Mouse (Mus musculus) spleen, adult 2 months (tissue): ENCODE measurements around the gene Arid4a. TPM values are rescaled to one million over a fixed set of nuclear protein-coding genes. Genes with fewer than 3 reads are reported as not detected.
A peak's percentile ranks its signal among the peaks of the same experiment; 100 is the strongest.

ENCODE experiments used
- DNase-seq, 2 experiments: peaks; one replicate each; pipeline versions ENCODE4 v3.0.0 to v3.0.0-alpha.2; 2012 to 2021; ENCODE audit warnings: low spot score in 2 of 2, low read depth in 1 of 2
- H3K27ac ChIP-seq: fragments of 200-500 bp; 2 replicates; pipeline ENCODE4 v1.5.1; 2012; ENCODE audit warnings: low read length, inconsistent platforms; ENCODE audit not compliant: insufficient read depth
- H3K27me3 ChIP-seq: fragments of 200-500 bp; 2 replicates; pipeline ENCODE4 v1.6.1; 2012; ENCODE audit warnings: mild to moderate bottlenecking, moderate library complexity, low read length, inconsistent platforms; ENCODE audit not compliant: control insufficient read depth, insufficient read depth
- H3K36me3 ChIP-seq: fragments of 200-500 bp; 2 replicates; pipeline ENCODE4 v1.6.1; 2012; ENCODE audit warnings: mild to moderate bottlenecking, low read length, inconsistent platforms; ENCODE audit not compliant: control insufficient read depth, insufficient read depth
- H3K4me1 ChIP-seq: fragments of 200-500 bp; 2 replicates; pipeline ENCODE4 v1.6.1; 2011; ENCODE audit warnings: inconsistent platforms; ENCODE audit not compliant: control insufficient read depth, insufficient read depth, insufficient read length
- H3K4me3 ChIP-seq: fragments of 200-500 bp; 2 replicates; pipeline ENCODE4 v1.5.1; 2011; ENCODE audit warnings: mild to moderate bottlenecking, inconsistent platforms; ENCODE audit not compliant: insufficient read depth, insufficient read length; ENCODE audit errors: extremely low read depth
- CTCF ChIP-seq: fragments of 200-500 bp; IDR thresholded peaks from 2 replicates; pipeline ENCODE4 v1.5.1; 2011; ENCODE audit warnings: mild to moderate bottlenecking, inconsistent platforms; ENCODE audit not compliant: insufficient read depth, insufficient read length, insufficient replicate concordance; ENCODE audit errors: extremely low read depth
- POLR2A ChIP-seq: fragments of 200-500 bp; IDR thresholded peaks from 2 replicates; pipeline ENCODE4 v1.6.1; 2011; ENCODE audit warnings: low read depth, low read length, inconsistent platforms
- WGBS: fragments of 180-500 bp; shearing (Covaris S2); methylation state at CpG from one replicate; pipeline ENCODE4 v1.1.7; 2018; 5-methylcytosine and 5-hydroxymethylcytosine counted together
- polyA plus RNA-seq: library from polyadenylated mRNA; depleted of rRNA; stranded (reverse); fragments of >200 nt; gene quantifications from 2 replicates; pipeline ENCODE4 v1.2.3, GENCODE M21; 2012

The Arid4a gene
- polyA plus RNA-seq, 1 experiment, result 4.7 TPM

DNA sequence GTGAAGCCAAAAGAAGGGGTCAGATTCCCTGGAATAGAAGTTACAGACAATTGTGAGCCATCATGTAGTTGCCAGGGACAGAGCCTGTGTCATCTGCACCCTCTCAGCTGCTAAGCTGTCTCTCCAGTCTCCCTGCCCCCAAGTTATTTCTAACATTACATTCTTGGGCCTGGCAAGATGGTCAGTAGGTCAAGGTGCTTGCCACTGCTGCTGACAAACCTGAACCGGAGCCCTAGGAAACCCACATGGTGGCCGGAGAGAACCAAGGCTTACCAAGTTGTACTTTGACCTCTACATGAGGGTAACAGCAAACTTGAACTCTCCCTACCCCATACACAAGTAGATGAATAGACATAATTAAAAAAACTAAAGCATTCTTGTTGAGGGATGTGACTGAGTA is 28.7 kb downstream of the Arid4a start:
- WGBS, result 98% methylated on average over 2 of the region's 2 CpGs
- H3K27me3 ChIP-seq, result no peaks in the 10 kb centered on the region
- peaks cover 27% of the 10 kb centered on the region for H3K36me3 ChIP-seq
- H3K4me3 ChIP-seq, result no peak overlapping the region
- H3K4me1 ChIP-seq, result peaks cover 10% of the 10 kb centered on the region
- no peak overlapping the region for H3K27ac ChIP-seq
- TF ChIP-seq POLR2A (no peak), CTCF (no peak)
- no peak for DNase-seq

DNA sequence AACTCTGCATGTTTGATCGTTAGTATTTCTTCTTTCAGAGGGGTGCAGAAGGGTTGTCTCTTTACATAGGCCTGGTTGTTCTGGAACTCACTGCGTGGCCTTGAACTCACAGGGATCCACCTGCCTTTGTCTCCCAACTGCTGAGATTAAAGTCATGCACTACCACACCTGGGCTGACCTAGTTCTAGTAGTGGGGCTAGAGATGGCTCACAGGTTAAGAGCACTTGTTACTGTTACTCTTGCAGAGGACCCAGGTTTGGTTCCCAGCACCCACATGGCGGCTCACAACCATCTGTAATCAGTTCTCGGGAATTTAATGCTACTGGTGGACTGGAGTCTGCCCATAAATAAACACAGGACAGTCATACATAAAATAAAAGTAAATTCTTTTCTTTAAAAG is 30.7 kb downstream of the Arid4a start:
- Histone ChIP-seq H3K36me3 (peaks cover 25% of the 10 kb centered on the region), H3K27me3 (no peaks in the 10 kb centered on the region), H3K4me1 (peaks cover 4% of the 10 kb centered on the region), H3K4me3 (no peak overlapping the region), H3K27ac (no peak overlapping the region)
- no peak for DNase-seq
- TF ChIP-seq CTCF, result no peak
- no peak for TF ChIP-seq POLR2A
- 97% methylated on average over 4 of the region's 4 CpGs for WGBS

DNA sequence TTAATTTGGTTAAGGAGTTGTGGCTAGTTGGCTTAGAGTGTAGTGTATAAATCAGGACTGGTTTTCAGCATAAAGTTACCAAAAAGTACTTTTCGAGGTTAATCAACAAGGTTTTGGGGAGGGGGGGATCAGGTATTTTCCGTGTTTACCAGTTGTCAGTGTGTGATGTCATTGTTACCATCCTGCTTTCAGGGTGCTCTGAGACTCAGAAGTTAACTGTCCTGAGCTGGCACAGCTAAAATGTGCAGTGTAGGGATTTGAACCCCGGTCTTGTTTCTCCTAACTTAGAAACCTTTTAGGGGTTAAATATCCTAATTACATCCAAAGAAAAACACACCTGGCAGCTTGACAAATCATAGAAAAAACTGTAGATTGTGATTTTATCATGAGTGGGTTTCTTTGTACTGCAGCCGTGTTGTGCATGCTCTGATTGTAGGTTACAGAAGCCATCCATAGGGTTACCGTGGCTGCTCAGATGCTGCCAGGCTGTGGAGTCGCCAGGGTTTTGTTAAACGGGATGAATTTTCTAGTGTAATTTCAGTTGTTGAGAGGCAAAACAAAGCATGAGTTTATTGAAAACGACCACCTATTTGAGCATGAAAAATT is 31.8 kb downstream of the Arid4a start:
- Histone ChIP-seq H3K36me3 (peaks cover 21% of the 10 kb centered on the region), H3K4me1 (peaks cover 4% of the 10 kb centered on the region), H3K4me3 (peak overlapping the region; percentile 32), H3K27ac (peak overlapping the region; percentile 64), H3K27me3 (no peaks in the 10 kb centered on the region)
- TF ChIP-seq CTCF (no peak), POLR2A (no peak)
- DNase-seq, result no peak
- WGBS, result 35% methylated on average over 8 of the region's 8 CpGs

DNA sequence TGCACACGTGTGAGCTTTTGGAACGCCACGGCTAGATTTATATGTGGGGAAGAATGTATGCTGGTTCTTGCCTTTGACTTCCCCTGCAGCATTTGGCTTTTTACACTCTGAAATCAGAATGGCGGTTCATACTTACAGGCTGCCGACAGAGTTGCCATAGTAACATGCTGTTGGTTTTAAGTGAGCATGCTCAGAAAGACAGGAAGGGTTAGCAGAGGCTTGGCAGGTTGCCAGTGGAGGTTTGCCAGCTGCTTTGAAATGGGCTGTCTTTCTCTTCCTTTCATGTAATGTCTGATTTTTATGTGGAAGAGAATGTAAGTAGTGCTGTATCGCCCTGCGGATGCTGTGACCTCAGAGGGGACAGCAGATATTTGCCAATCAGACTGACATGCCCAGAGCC is 32.3 kb downstream of the Arid4a start:
- peak; percentile 90 to 92 for DNase-seq
- H3K36me3 ChIP-seq, result peaks cover 23% of the 10 kb centered on the region
- H3K4me3 ChIP-seq, result peak overlapping the region; percentile 33
- TF ChIP-seq CTCF (no peak), POLR2A (no peak; the same call in 1 of the 2 replicates)
- 3% methylated on average over 7 of the region's 7 CpGs for WGBS
- H3K27me3 ChIP-seq, result no peaks in the 10 kb centered on the region
- peaks cover 4% of the 10 kb centered on the region for H3K4me1 ChIP-seq
- peak overlapping the region; percentile 64; the same call in 1 of the 2 replicates for H3K27ac ChIP-seq

DNA sequence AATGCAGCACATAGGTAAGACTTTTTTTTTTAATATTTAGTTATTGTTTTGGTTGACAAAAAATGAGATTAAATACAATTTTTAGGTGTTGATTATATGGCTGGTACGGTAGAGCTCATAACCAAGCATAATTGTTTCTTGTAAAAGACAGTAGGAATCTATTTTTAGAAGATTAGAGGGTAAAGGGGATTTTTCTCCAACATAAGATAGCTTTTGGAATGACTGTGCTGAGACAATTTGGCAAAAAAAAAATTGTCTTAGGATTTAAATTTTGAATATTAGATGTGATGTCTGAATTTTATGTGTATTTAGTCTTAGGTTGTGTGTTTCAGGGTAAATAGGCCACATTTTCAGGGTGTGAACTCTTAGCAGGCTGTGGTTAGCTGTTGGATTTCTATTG is 32.8 kb downstream of the Arid4a start:
- Histone ChIP-seq H3K27me3 (no peaks in the 10 kb centered on the region), H3K27ac (peak overlapping the region; percentile 49; the same call in 1 of the 2 replicates), H3K36me3 (peaks cover 23% of the 10 kb centered on the region), H3K4me1 (peaks cover 4% of the 10 kb centered on the region), H3K4me3 (peak overlapping the region; percentile 33; the same call in 1 of the 2 replicates)
- no peak for DNase-seq
- WGBS, result 20% methylated on average over 1 of the region's 1 CpGs
- TF ChIP-seq POLR2A, result no peak
- no peak for TF ChIP-seq CTCF

DNA sequence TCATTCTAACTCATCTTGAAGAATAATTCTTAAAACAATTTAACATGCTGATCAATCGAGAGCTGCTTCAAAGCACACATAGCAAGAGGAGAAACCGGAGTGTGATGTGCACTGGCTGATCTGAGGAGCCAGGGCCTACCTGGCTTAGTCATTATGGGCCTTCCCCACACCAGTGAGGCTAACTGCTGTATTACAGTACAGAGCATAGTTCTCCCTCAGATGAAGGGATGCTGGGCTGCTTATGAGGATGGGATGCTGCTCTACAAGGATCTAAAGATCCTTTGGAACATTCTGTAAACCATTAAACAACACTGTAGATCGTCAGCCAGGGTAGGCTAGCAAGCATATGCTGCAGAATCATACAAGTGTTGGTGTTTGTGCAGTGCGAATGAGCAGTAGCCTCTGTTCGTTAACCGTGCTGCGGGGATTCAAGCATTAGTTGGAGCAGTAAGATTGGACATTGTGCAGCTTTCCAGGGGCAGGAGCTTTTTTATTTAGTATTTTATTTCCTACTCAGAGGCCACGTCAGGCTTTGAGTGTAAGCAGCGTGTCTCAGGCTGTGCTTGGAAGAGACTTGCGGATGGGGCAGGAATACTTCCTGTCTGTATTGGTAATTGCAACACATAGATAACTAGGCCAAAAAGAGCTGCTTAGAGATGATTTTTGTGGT is 33.9 kb downstream of the Arid4a start:
- WGBS, result 92% methylated on average over 10 of the region's 10 CpGs
- Histone ChIP-seq H3K27me3 (no peaks in the 10 kb centered on the region), H3K4me1 (peaks cover 4% of the 10 kb centered on the region), H3K36me3 (peaks cover 21% of the 10 kb centered on the region), H3K27ac (peak overlapping the region; percentile 9; the same call in 1 of the 2 replicates), H3K4me3 (no peak overlapping the region)
- TF ChIP-seq CTCF (no peak), POLR2A (no peak)
- no peak for DNase-seq

DNA sequence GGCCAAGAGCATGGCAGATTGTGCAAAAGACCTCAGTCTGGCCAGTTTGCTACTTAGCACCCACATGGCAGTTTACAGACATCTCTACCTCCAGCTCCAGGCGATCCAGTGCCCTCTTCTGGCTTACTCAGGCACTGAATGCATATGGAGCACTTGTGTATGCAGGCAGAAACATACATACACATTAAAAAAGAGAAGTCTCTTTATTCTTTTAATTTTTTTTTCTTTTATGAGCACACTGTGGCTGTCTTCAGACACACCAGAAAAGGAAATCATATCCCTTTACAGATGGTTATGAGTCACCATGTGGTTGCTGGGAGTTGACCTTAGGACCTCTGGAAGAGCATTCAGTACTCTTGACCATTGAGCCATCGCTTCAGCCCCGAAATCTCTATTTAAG is 35.3 kb downstream of the Arid4a start:
- peak; percentile 51 to 68 for DNase-seq
- TF ChIP-seq CTCF (peak; percentile 54; the same call in 1 of the 2 replicates), POLR2A (no peak)
- Histone ChIP-seq H3K27me3 (no peaks in the 10 kb centered on the region), H3K36me3 (peaks cover 14% of the 10 kb centered on the region), H3K4me3 (no peak overlapping the region), H3K4me1 (peaks cover 4% of the 10 kb centered on the region), H3K27ac (no peak overlapping the region)
- WGBS, result 63% methylated on average over 3 of the region's 3 CpGs
